Mouse (Mus musculus) heart, postnatal 0 days (tissue): ENCODE measurements around the gene Spata2. TPM values are rescaled to one million over a fixed set of nuclear protein-coding genes. Genes with fewer than 3 reads are reported as not detected.

Source experiments
- ATAC-seq: fragments of 200-750 bp; cut with Nextera tagmentation; 2 replicates; pipeline ENCODE4 v1.8.0; 2017; ENCODE audit warnings: low read depth, moderate number of reproducible peaks, moderate library complexity; ENCODE audit not compliant: insufficient read depth
- DNase-seq: peaks from one replicate; pipeline ENCODE4 v3.0.0-alpha.2; 2016; ENCODE audit warnings: low spot score
- H3K27ac ChIP-seq: fragments of 300-500 bp; sonication (generic); 2 replicates; pipeline ENCODE4 v1.5.1; 2014; ENCODE audit warnings: low read depth, mild to moderate bottlenecking
- H3K27me3 ChIP-seq: fragments of 300-500 bp; sonication (generic); 2 replicates; pipeline ENCODE4 v1.6.1; 2014; ENCODE audit warnings: low read length, mixed read lengths; ENCODE audit not compliant: control insufficient read depth, insufficient read depth
- H3K36me3 ChIP-seq: fragments of 300-500 bp; sonication (generic); replicated peaks from 2 replicates; pipeline ENCODE4 v1.6.1; 2014; ENCODE audit warnings: low read length, mixed read lengths; ENCODE audit not compliant: control insufficient read depth, insufficient read depth
- H3K4me1 ChIP-seq: fragments of 300-500 bp; sonication (generic); 2 replicates; pipeline ENCODE4 v1.6.1; 2014; ENCODE audit warnings: antibody characterized with exemption; ENCODE audit not compliant: control insufficient read depth, insufficient read depth
- H3K4me2 ChIP-seq: fragments of 300-500 bp; sonication (generic); 2 replicates; pipeline ENCODE4 v1.6.1; 2014; ENCODE audit warnings: low read depth, mild to moderate bottlenecking, low read length, moderate library complexity
- H3K4me3 ChIP-seq: fragments of 300-500 bp; sonication (generic); 2 replicates; pipeline ENCODE4 v1.5.1; 2014; ENCODE audit warnings: low read depth, low read length
- H3K9ac ChIP-seq: fragments of 300-500 bp; sonication (generic); replicated peaks from 2 replicates; pipeline ENCODE4 v1.6.1; 2014; ENCODE audit warnings: low read depth, low read length, mixed read lengths
- H3K9me3 ChIP-seq: fragments of 300-500 bp; sonication (generic); replicated peaks from 2 replicates; pipeline ENCODE4 v1.6.1; 2016; ENCODE audit warnings: low read length; ENCODE audit not compliant: control insufficient read depth
- CTCF ChIP-seq: IDR thresholded peaks from 2 replicates; pipeline ENCODE4 v1.5.1; 2016; ENCODE audit warnings: antibody characterized with exemption, control low read depth, low read depth
- EP300 ChIP-seq: IDR thresholded peaks from 2 replicates; pipeline ENCODE4 v1.6.1; 2016; ENCODE audit warnings: antibody characterized with exemption, low read depth
- WGBS: fragments of 180-500 bp; shearing (Covaris S2); extraction: QIAGEN DNeasy Blood & Tissue Kit; methylation state at CpG from one replicate; pipeline ENCODE4 v1.1.7; 2014; 5-methylcytosine and 5-hydroxymethylcytosine counted together
- polyA plus RNA-seq: library from polyadenylated mRNA; unstranded; fragments of >200 nt; fragmentation: Nextera tagmentation; extraction: Ambion mirVana; gene quantifications from 2 replicates; pipeline ENCODE4 v1.2.1, GENCODE M21; 2015
- total RNA-seq: library from RNA; depleted of rRNA; stranded (reverse); fragments of >200 nt; gene quantifications from 2 replicates; pipeline ENCODE4 v1.2.3, GENCODE M21; 2014; ENCODE audit warnings: low replicate concordance

Gene Spata2
- total and polyA plus RNA-seq, 2 experiments from 2014 or later, result 12.2 to 17.2 TPM

- peak overlapping the region; percentile 49; the same call in 1 of the 2 replicates for H3K9ac ChIP-seq
- H3K4me3 ChIP-seq, result peak overlapping the region; percentile 42
- no peaks in the 10 kb centered on the region for H3K9me3 ChIP-seq
- H3K36me3 ChIP-seq, result 0 out of 2 replicates have a peak, but pooled peaks cover 4% of the 10 kb centered on the region
- peaks cover 23% of the 10 kb centered on the region for H3K27me3 ChIP-seq
- TF ChIP-seq EP300, result no peak
- no peak for TF ChIP-seq CTCF
- DNase-seq (no peak), ATAC-seq (no peak)
- H3K4me1 ChIP-seq, result peaks cover 17% of the 10 kb centered on the region
- 56% methylated on average over 14 of the region's 14 CpGs for WGBS
- H3K27ac ChIP-seq, result no peak overlapping the region
- H3K4me2 ChIP-seq, result peak overlapping the region; percentile 57
These were observed 47.1 kb upstream of the Spata2 start for GRCm38 (mm10) chr2:167539536-167540476.

GRCm38 (mm10) chr2:167538671-167539306 is 46.1 kb upstream of the Spata2 start:
- ATAC-seq, result no peak
- WGBS, result 49% methylated on average over 34 of the region's 34 CpGs
- TF ChIP-seq EP300 (no peak), CTCF (no peak)
- H3K4me3 ChIP-seq, result peak overlapping the region; percentile 42
- peak overlapping the region; percentile 49 for H3K9ac ChIP-seq
- H3K27ac ChIP-seq, result peak overlapping the region; percentile 10; the same call in 1 of the 2 replicates
- no peak for DNase-seq
- peaks cover 23% of the 10 kb centered on the region for H3K27me3 ChIP-seq
- H3K4me2 ChIP-seq, result peak overlapping the region; percentile 57
- no peaks in the 10 kb centered on the region for H3K9me3 ChIP-seq
- H3K4me1 ChIP-seq, result peaks cover 12% of the 10 kb centered on the region
- 0 out of 2 replicates have a peak, but pooled peaks cover 4% of the 10 kb centered on the region for H3K36me3 ChIP-seq

- TF ChIP-seq CTCF (peak; percentile 86), EP300 (0 out of 2 replicates have a peak, but pooled peaks have one; percentile 31)
- ATAC-seq (peak; percentile 97), DNase-seq (peak; percentile 89)
- H3K4me2 ChIP-seq, result peak within 1 kb of the TSS; percentile 57
- under 1% methylated on average over 53 of the region's 58 CpGs for WGBS
- H3K9ac ChIP-seq, result peak within 1 kb of the TSS; percentile 49
- peaks cover 7% of the 10 kb centered on the region for H3K4me1 ChIP-seq
- no peaks in the 10 kb centered on the region for H3K9me3 ChIP-seq
- peaks cover 23% of the 10 kb centered on the region for H3K27me3 ChIP-seq
- H3K27ac ChIP-seq, result peak within 1 kb of the TSS; percentile 10; the same call in 1 of the 2 replicates
- peak within 1 kb of the TSS; percentile 42 for H3K4me3 ChIP-seq
- H3K36me3 ChIP-seq, result 0 out of 2 replicates have a peak, but pooled peaks cover 4% of the 10 kb centered on the region
These were observed 45.0 kb upstream of the Spata2 start, which contains the start of gene Snai1 for GRCm38 (mm10) chr2:167537476-167538297. Gene Snai1, plus strand, starts transcription at chr2:167538195.

GRCm38 (mm10) chr2:167536320-167536945 is 43.7 kb upstream of the Spata2 start:
- no peaks in the 10 kb centered on the region for H3K36me3 ChIP-seq
- 51% methylated on average over 10 of the region's 10 CpGs for WGBS
- no peak for ATAC-seq

More at GRCm38 (mm10) chr2:167536320-167536945, 43.7 kb upstream of the Spata2 start:
- H3K9ac ChIP-seq, result no peak overlapping the region
- no peaks in the 10 kb centered on the region for H3K9me3 ChIP-seq
- H3K4me1 ChIP-seq, result peaks cover 6% of the 10 kb centered on the region
- DNase-seq, result no peak
- H3K4me2 ChIP-seq, result no peak overlapping the region
- H3K27me3 ChIP-seq, result peaks cover 23% of the 10 kb centered on the region
- TF ChIP-seq CTCF (no peak), EP300 (no peak)
- H3K27ac ChIP-seq, result no peak overlapping the region
- no peak overlapping the region for H3K4me3 ChIP-seq
